Mouse (Mus musculus) MEL (cell line): ENCODE results near the gene Cpm.

ENCODE experiments used
- CTCF ChIP-seq, 3 experiments: IDR thresholded peaks in 2 of 3; conservative IDR thresholded peaks in 1 of 3; 2 replicates each; pipeline ENCODE4 v1.5.1; 2011 to 2012; ENCODE audit warnings: low read length in 3 of 3, low read depth in 2 of 3, mild to moderate bottlenecking in 2 of 3, improper control_type of control experiment in 1 of 3, inconsistent platforms in 1 of 3, mixed read lengths in 1 of 3, moderate library complexity in 1 of 3; ENCODE audit not compliant: control insufficient read depth in 1 of 3, insufficient read depth in 1 of 3, poor library complexity in 1 of 3, severe bottlenecking in 1 of 3
- POLR2A ChIP-seq, 2 experiments: IDR thresholded peaks; 2 replicates each; pipeline ENCODE4 v1.6.1; 2011 to 2012; ENCODE audit warnings: low read length in 2 of 2, mild to moderate bottlenecking in 2 of 2, control low read depth in 1 of 2, improper control_type of control experiment in 1 of 2, low read depth in 1 of 2, moderate library complexity in 1 of 2; ENCODE audit not compliant: control insufficient read depth in 1 of 2, insufficient read depth in 1 of 2, poor library complexity in 1 of 2

DNA sequence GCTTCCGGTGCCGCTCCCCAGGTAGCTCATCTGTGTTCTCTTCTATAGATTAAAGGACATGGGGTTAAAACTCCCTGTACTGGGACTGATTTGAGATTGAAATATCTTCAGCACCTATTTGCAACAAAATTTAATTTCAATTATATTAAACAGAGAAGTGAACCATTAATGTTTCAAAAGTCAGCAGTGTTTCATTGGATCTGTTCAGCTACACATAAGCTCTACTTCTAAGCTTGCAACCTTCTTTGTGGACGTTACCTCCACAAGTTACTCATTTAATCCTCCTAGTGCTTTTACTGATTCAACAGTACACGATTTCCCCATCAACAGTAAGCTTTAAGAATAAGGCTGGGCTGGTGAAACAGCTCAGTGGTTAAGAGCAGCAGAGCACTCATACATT lies 65.7 kb downstream of the Cpm start:
- TF ChIP-seq CTCF (IDR thresholded peaks at IDR 0.05 in 2 of 3, conservative IDR thresholded peaks at IDR 0.05 in 1 of 3; ENCODE audit: control insufficient read depth in 1 of 3, insufficient read depth in 1 of 3, low read depth in 2 of 3, low read length in 3 of 3, poor library complexity in 1 of 3, severe bottlenecking in 1 of 3) (no peak), POLR2A (IDR thresholded peaks at IDR 0.05; ENCODE audit: control insufficient read depth in 1 of 2, insufficient read depth in 1 of 2, low read depth in 1 of 2, low read length in 2 of 2, poor library complexity in 1 of 2) (no peak)
